Mouse (Mus musculus) C2C12 (cell line): ENCODE data around the gene Slc2a8. TPM values are rescaled to one million over a fixed set of nuclear protein-coding genes. Genes with fewer than 3 reads are reported as not detected.

Experiments used
- H3K27me3 ChIP-seq: one replicate; pipeline ENCODE4 v1.6.1; 2011; ENCODE audit not compliant: control insufficient read depth, insufficient read depth, insufficient read length
- H3K36me3 ChIP-seq: one replicate; pipeline ENCODE4 v1.6.1; 2011; ENCODE audit not compliant: control insufficient read depth, insufficient read depth
- H3K4me3 ChIP-seq: one replicate; pipeline ENCODE4 v1.5.1; 2011; ENCODE audit warnings: mild to moderate bottlenecking, control low read depth; ENCODE audit not compliant: poor library complexity, insufficient read depth, severe bottlenecking
- H3K79me2 ChIP-seq: one replicate; pipeline ENCODE4 v1.6.1; 2011; ENCODE audit not compliant: control insufficient read depth, insufficient read depth
- H3K79me3 ChIP-seq: one replicate; pipeline ENCODE4 v1.6.1; 2011; ENCODE audit warnings: low read depth, control low read depth
- H3ac ChIP-seq: one replicate; pipeline ENCODE3; 2011; ENCODE audit warnings: low read depth; ENCODE audit not compliant: control insufficient read depth, insufficient read length
- CEBPB ChIP-seq: IDR thresholded peaks from one replicate; pipeline ENCODE4 v1.6.1; 2011; ENCODE audit warnings: low read depth, mild to moderate bottlenecking, control low read depth, moderate library complexity
- CTCF ChIP-seq: IDR thresholded peaks from one replicate; pipeline ENCODE4 v1.5.1; 2011; ENCODE audit not compliant: control insufficient read depth, insufficient read depth, insufficient read length
- FOSL1 ChIP-seq: IDR thresholded peaks from one replicate; pipeline ENCODE4 v1.8.0; 2011; ENCODE audit warnings: mild to moderate bottlenecking, low read length; ENCODE audit not compliant: poor library complexity, insufficient read depth, severe bottlenecking
- MAX ChIP-seq: IDR thresholded peaks from one replicate; pipeline ENCODE4 v1.6.1; 2011; ENCODE audit warnings: mild to moderate bottlenecking, control low read depth
- MYOD1 ChIP-seq: IDR thresholded peaks from one replicate; pipeline ENCODE4 v1.6.1; 2011; ENCODE audit warnings: low read depth; ENCODE audit not compliant: control insufficient read depth, insufficient read length
- MYOG ChIP-seq: IDR thresholded peaks from one replicate; pipeline ENCODE4 v1.6.1; 2011; ENCODE audit not compliant: control insufficient read depth, insufficient read length; ENCODE audit errors: extremely low read depth
- USF1 ChIP-seq: IDR thresholded peaks from one replicate; pipeline ENCODE4 v1.6.1; 2011; ENCODE audit warnings: low read depth, mild to moderate bottlenecking, control low read depth, moderate library complexity
- polyA plus RNA-seq: library from polyadenylated mRNA; unstranded; fragments of >200 nt; fragmentation: generic; extraction: Trizol; gene quantifications from one replicate; pipeline ENCODE4 v1.2.1, GENCODE M21; 2012; ENCODE audit warnings: missing spikeins

Gene Slc2a8
- polyA plus RNA-seq, 1 experiment = 4.3 TPM

DNA sequence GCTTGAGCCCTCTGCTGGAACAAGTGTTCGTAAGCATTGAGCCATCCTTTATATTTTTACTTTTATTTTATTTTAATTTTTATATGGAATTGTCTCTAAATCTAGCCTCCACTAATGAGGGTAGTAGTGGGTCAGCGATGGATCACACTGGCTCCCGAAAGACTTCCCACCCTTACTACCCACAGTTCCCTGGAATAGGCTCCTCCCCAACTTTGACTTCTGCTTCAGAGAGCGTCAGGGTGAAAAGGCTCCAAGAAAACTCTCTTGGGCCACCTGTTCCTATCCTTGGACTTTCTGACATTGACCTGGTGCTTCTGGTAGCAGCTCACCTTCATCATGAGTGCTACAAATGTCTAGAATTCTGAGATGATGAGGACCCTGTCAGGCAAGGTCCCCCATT is 817 bp upstream of the Slc2a8 start:
- TF ChIP-seq CTCF (no peak), MAX (no peak), MYOD1 (no peak), CEBPB (no peak), FOSL1 (no peak), USF1 (no peak), MYOG (no peak)
- no peaks in the 10 kb centered on the region for H3K36me3 ChIP-seq
- peaks cover 8% of the 10 kb centered on the region for H3K27me3 ChIP-seq
- H3K79me3 ChIP-seq = no peaks in the 10 kb centered on the region
- no peak overlapping the region for H3K4me3 ChIP-seq
- no peaks in the 10 kb centered on the region for H3K79me2 ChIP-seq
- H3ac ChIP-seq = no peak overlapping the region

DNA sequence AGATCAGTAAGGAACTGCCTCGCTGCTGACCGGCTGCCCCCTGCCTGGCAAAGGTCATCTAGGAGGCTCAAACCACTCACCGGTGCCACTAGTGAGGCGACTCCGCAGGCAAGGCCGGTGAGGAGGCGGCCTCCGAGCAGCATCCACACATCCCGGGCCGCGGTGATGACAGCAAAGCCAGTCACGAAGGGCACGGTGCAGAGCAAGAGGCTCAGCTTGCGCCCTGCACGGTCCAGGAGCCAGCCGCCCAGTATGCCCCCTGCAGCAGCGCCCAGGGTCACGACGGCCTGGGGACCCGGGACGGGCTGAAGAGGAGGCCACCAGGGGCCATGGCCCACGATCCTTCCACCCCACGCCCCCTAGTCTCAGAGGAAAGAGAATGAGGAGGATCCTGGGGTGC is 602 bp downstream of the Slc2a8 start:
- no peaks in the 10 kb centered on the region for H3K79me3 ChIP-seq
- H3ac ChIP-seq = peak overlapping the region; percentile 74
- no peaks in the 10 kb centered on the region for H3K36me3 ChIP-seq
- no peaks in the 10 kb centered on the region for H3K79me2 ChIP-seq
- no peak for TF ChIP-seq CEBPB
- no peak for TF ChIP-seq MAX
- TF ChIP-seq MYOG = no peak
- no peak for TF ChIP-seq FOSL1
- TF ChIP-seq CTCF = no peak
- TF ChIP-seq MYOD1 = no peak
- no peak for TF ChIP-seq USF1
- H3K4me3 ChIP-seq = peak overlapping the region; percentile 57
- H3K27me3 ChIP-seq = peaks cover under 1% of the 10 kb centered on the region

DNA sequence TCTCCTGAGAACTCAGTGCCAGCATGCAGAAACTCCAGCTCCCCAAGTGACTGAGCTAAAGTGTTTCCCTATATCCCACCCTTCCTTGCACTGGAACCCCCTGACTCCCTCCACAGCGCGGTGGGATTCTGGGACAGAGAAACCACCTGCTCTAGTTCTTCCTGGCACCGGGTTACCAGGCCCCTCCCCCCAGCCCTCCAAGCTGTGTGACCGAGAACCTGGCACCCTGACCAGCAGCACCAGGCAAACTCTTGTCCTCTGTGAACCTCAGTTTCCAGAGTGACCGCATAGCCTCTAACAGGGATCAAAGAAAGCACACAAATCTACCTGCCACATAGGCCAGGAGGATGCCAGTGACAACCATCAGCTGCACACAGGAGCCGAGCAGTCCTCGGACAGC is 2.2 kb downstream of the Slc2a8 start:
- Histone ChIP-seq H3K4me3 (no peak overlapping the region), H3K36me3 (no peaks in the 10 kb centered on the region), H3K79me3 (no peaks in the 10 kb centered on the region), H3K79me2 (no peaks in the 10 kb centered on the region), H3K27me3 (no peaks in the 10 kb centered on the region), H3ac (no peak overlapping the region)
- no peak for TF ChIP-seq USF1
- TF ChIP-seq CEBPB = no peak
- TF ChIP-seq MAX = no peak
- TF ChIP-seq FOSL1 = no peak
- no peak for TF ChIP-seq MYOD1
- TF ChIP-seq CTCF = no peak
- no peak for TF ChIP-seq MYOG

DNA sequence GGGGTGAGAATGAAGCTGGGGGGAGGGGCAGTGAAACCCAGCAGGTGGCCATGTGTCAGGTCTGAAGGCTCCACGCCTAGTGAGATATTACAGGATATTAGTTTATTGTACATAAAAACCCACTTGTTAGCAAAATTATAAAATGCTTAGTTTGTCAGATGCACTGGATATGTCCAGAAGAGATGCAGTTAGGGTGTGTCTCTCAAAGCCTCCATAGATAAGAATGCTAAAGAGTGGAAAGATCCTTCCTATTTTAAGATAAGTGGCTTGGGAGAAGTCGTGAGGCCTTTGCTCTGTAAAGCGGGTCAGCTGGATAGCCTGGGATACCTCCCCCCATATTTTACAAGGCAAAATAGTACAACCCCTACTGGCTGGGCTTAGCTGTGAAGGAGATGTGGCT is 3.2 kb downstream of the Slc2a8 start:
- no peaks in the 10 kb centered on the region for H3K79me3 ChIP-seq
- no peaks in the 10 kb centered on the region for H3K27me3 ChIP-seq
- H3ac ChIP-seq = no peak overlapping the region
- H3K79me2 ChIP-seq = no peaks in the 10 kb centered on the region
- TF ChIP-seq FOSL1 (no peak), CTCF (no peak), CEBPB (no peak), USF1 (no peak), MYOD1 (no peak), MAX (no peak), MYOG (no peak)
- H3K36me3 ChIP-seq = no peaks in the 10 kb centered on the region
- no peak overlapping the region for H3K4me3 ChIP-seq

DNA sequence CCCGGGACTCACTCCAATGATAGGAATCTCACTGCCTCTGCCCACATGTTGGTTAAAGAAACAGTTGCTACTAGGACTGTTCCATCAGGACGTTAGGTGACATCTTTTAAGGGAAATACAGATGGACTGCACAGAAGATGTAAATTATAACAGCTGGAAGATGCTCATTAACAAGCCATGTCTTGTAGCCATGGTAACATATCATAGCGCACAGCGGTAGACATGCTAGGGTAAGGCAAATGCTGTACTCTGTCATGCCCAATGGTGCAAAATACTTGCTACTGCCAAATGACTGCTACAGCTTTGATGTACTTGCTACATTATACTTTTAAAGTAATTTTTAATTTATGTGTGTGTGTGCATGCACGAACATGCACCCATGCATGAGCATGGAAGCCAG is 4.8 kb downstream of the Slc2a8 start:
- no peak overlapping the region for H3K4me3 ChIP-seq
- no peak for TF ChIP-seq MYOG
- TF ChIP-seq FOSL1 = no peak
- no peak for TF ChIP-seq MYOD1
- TF ChIP-seq USF1 = no peak
- TF ChIP-seq CEBPB = no peak
- no peak for TF ChIP-seq MAX
- no peak for TF ChIP-seq CTCF
- H3ac ChIP-seq = no peak overlapping the region
- H3K79me3 ChIP-seq = no peaks in the 10 kb centered on the region
- no peaks in the 10 kb centered on the region for H3K79me2 ChIP-seq
- no peaks in the 10 kb centered on the region for H3K27me3 ChIP-seq
- H3K36me3 ChIP-seq = no peaks in the 10 kb centered on the region

DNA sequence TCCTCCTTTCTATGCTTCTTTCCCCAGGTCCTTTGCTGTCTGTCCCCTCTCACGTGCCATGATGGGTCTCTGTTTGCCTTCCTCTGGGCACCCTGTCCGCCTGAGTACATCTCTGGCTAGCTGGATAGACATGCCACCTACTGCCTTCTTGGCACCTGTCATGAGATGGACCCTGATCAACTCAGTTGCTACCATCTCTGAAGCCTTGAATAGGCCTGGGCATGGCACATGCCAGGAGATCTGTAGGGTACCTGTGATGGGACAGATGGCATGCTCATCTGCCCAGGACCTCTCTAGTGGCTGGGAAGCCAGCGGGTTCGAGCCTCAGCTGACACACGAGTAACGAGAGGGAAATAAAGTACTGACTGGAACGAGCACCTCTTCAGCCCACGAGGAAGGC is 7.7 kb downstream of the Slc2a8 start:
- Histone ChIP-seq H3K79me3 (no peaks in the 10 kb centered on the region), H3K36me3 (no peaks in the 10 kb centered on the region), H3K4me3 (no peak overlapping the region), H3ac (no peak overlapping the region), H3K27me3 (no peaks in the 10 kb centered on the region), H3K79me2 (no peaks in the 10 kb centered on the region)
- TF ChIP-seq CTCF = no peak
- no peak for TF ChIP-seq USF1
- no peak for TF ChIP-seq FOSL1
- no peak for TF ChIP-seq MYOD1
- TF ChIP-seq CEBPB = no peak
- TF ChIP-seq MYOG = no peak
- TF ChIP-seq MAX = no peak
